Mouse (Mus musculus): ENCODE measurements around the gene Scnn1b.

DNA sequence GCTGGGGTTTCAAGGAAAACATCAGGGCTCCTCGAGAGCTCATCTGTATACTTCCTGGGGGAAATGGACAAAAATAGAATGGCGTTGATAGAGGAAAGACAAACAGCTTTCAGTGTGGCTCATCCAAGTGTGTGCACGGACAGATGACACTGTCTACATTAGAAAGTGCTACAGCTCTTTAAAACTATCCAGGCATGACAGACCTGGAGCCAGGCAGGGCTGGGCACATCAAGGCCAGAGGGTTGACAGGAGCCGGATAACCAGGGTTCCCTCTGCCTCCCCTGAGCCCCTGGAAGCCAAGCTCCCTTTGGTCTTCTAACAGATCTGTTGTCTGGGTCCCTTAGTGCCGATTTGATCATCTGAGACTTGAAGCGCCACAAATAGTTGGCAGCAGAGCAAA lies 22.6 kb upstream of the Scnn1b start:
- no peak for TF ChIP-seq CTCF (IDR thresholded peaks at IDR 0.05; ENCODE audit: borderline replicate concordance, extremely low read depth, insufficient read depth, insufficient read length)
- no peak for TF ChIP-seq POLR2A (IDR thresholded peaks at IDR 0.05; ENCODE audit: borderline replicate concordance, extremely low read depth, insufficient read depth, insufficient read length, poor library complexity, severe bottlenecking)
